Mouse (Mus musculus) gastrocnemius, adult 2 months (tissue): ENCODE data around the gene Olfr1238. TPM values are rescaled to one million over a fixed set of nuclear protein-coding genes. Genes with fewer than 3 reads are reported as not detected.

Experiments used
- DNase-seq: peaks from one replicate; pipeline ENCODE4 v3.0.0; 2022
- H3K27ac ChIP-seq: fragments of 200-600 bp; 2 replicates; pipeline ENCODE4 v1.8.1; 2022; ENCODE audit warnings: mild to moderate bottlenecking
- H3K4me3 ChIP-seq: fragments of 200-600 bp; 2 replicates; pipeline ENCODE4 v1.8.1; 2022; ENCODE audit warnings: mild to moderate bottlenecking, moderate library complexity
- CTCF ChIP-seq: fragments of 200-600 bp; IDR thresholded peaks from 2 replicates; pipeline ENCODE4 v1.8.1; 2022; ENCODE audit warnings: antibody characterized with exemption, mild to moderate bottlenecking, moderate library complexity
- intact Hi-C: fragments of 180-260 bp; cut with DNase I; formaldehyde crosslinking; loops from one replicate; pipeline ENCODE4 v1.15.1; 2025
- long read RNA-seq, 2 experiments: library from polyadenylated mRNA; stranded (forward); transcript quantifications; one replicate each; pipeline ENCODE4 v2.0.0; 2021
- total RNA-seq, 2 experiments: library from RNA; stranded (reverse); gene quantifications; 2 replicates each; pipeline ENCODE4 v1.2.3; 2021

Gene Olfr1238
- not detected for total RNA-seq
- long read RNA-seq, experiment 1 = 0 reads
- long read RNA-seq, experiment 2 = 0 reads

GRCm38 (mm10) chr2:89409576-89409975 lies at the start of gene Olfr1238:
Gene Olfr1238 (minus strand): TSS chr2:89409676.
- intact Hi-C loops = no loop called here
- Histone ChIP-seq H3K4me3 (no peak within 1 kb of the TSS), H3K27ac (no peak within 1 kb of the TSS)
- no peak for DNase-seq
- TF ChIP-seq CTCF = no peak

- Histone ChIP-seq H3K27ac (no peak within 1 kb of the TSS), H3K4me3 (no peak within 1 kb of the TSS)
- intact Hi-C loops = no loop called here
- no peak for TF ChIP-seq CTCF
- no peak for DNase-seq
Measured at GRCm38 (mm10) chr2:89442900-89443299, 33.4 kb upstream of the Olfr1238 start, which contains the start of gene Olfr1240. Gene Olfr1240 (minus strand): TSS chr2:89443000.

- Histone ChIP-seq H3K4me3 (no peak within 1 kb of the TSS), H3K27ac (no peak within 1 kb of the TSS)
- no peak for DNase-seq
- intact Hi-C loops = no loop called here
- TF ChIP-seq CTCF = no peak
Measured at GRCm38 (mm10) chr2:89420307-89420706, 10.8 kb upstream of the Olfr1238 start, which contains the start of gene Olfr1239. Gene Olfr1239 (minus strand): TSS chr2:89420407.

- no peak overlapping the region for H3K27ac ChIP-seq
- DNase-seq = no peak
- no peak for TF ChIP-seq CTCF
- H3K4me3 ChIP-seq = no peak overlapping the region
- intact Hi-C loops = no loop called here
Measured at GRCm38 (mm10) chr2:89414557-89414956, 5.1 kb upstream of the Olfr1238 start.

GRCm38 (mm10) chr2:89400882-89401281 lies 8.6 kb downstream of the Olfr1238 start:
- intact Hi-C loops = no loop called here
- DNase-seq = no peak
- Histone ChIP-seq H3K27ac (no peak overlapping the region), H3K4me3 (no peak overlapping the region)
- no peak for TF ChIP-seq CTCF

- Histone ChIP-seq H3K4me3 (no peak within 1 kb of the TSS), H3K27ac (no peak within 1 kb of the TSS)
- DNase-seq = no peak
- TF ChIP-seq CTCF = no peak
- intact Hi-C loops = no loop called here
Measured at GRCm38 (mm10) chr2:89364765-89365164, 44.7 kb downstream of the Olfr1238 start, which contains the start of gene Olfr1234. Gene Olfr1234 (minus strand): TSS chr2:89364865.

Other genes starting within 250 kb of the Olfr1238 start
- gene Olfr1224-ps1, start 245.6 kb downstream of the Olfr1238 start, total RNA-seq = not detected
- not detected for gene Olfr1225, start 235.0 kb downstream of the Olfr1238 start, total RNA-seq
- gene Olfr1226, start 209.6 kb downstream of the Olfr1238 start, total RNA-seq = not detected
- not detected for gene Olfr1228, start 155.6 kb downstream of the Olfr1238 start, total RNA-seq
- not detected for gene Olfr1229, start 121.7 kb downstream of the Olfr1238 start, total RNA-seq
- gene Olfr1230, start 112.4 kb downstream of the Olfr1238 start, total RNA-seq = not detected
- gene Olfr1231, start 102.6 kb downstream of the Olfr1238 start, total RNA-seq = not detected
- not detected for gene Olfr1232, start 80.0 kb downstream of the Olfr1238 start, total RNA-seq
- not detected for gene Olfr1233, start 67.3 kb downstream of the Olfr1238 start, total RNA-seq
- gene Olfr1234, start 44.8 kb downstream of the Olfr1238 start, total RNA-seq = not detected
- not detected for gene Olfr1239, start 10.7 kb upstream of the Olfr1238 start, total RNA-seq
- not detected for gene Olfr1240, start 33.3 kb upstream of the Olfr1238 start, total RNA-seq
- gene Olfr1241, start 77.5 kb upstream of the Olfr1238 start, total RNA-seq = not detected
- gene Olfr1242, start 88.7 kb upstream of the Olfr1238 start, total RNA-seq = not detected
- gene Olfr1243, start 121.8 kb upstream of the Olfr1238 start, total RNA-seq = not detected
- gene Olfr1245, start 168.8 kb upstream of the Olfr1238 start, total RNA-seq = not detected
- not detected for gene Olfr1246, start 183.5 kb upstream of the Olfr1238 start, total RNA-seq
- under 1 TPM; 0.03 to 0.06 TPM for gene Olfr1247, start 204.5 kb upstream of the Olfr1238 start, total RNA-seq
- not detected for gene Olfr1248, start 208.6 kb upstream of the Olfr1238 start, total RNA-seq
- gene Olfr1249, start 225.3 kb upstream of the Olfr1238 start, total RNA-seq = not detected